Mouse (Mus musculus) megakaryocyte-erythroid progenitor cell, adult 5 weeks (primary cell): ENCODE results near the gene Ptma. TPM values are rescaled to one million over a fixed set of nuclear protein-coding genes. Genes with fewer than 3 reads are reported as not detected.

Source experiments
- polyA plus RNA-seq: library from polyadenylated mRNA; stranded (reverse); fragments of >175 nt; gene quantifications from 2 replicates; pipeline ENCODE4 v1.2.3, GENCODE M21; 2012

The Ptma gene
- polyA plus RNA-seq, result 11,220 and 12,314 TPM in 2 replicates

GRCm38 (mm10) chr1:86526116-86526788, at the start of gene Ptma:
Ptma (plus strand) TSS chr1:86526726.

Other genes starting within 250 kb of the Ptma start
- gene B3gnt7, start 223.9 kb upstream of the Ptma start, polyA plus RNA-seq, result 1.6 and 2.4 TPM in 2 replicates
- gene Ncl, start 167.3 kb upstream of the Ptma start, polyA plus RNA-seq, result 965 and 1,628 TPM in 2 replicates
- not detected in 2 replicates for gene Nmur1, start 100.5 kb upstream of the Ptma start, polyA plus RNA-seq
- not detected in 2 replicates for gene Tex44, start 100.4 kb upstream of the Ptma start, polyA plus RNA-seq
- 37.8 and 51.1 TPM in 2 replicates for gene Pde6d, start 55.9 kb downstream of the Ptma start, polyA plus RNA-seq
- gene Cops7b, start 56.2 kb downstream of the Ptma start, polyA plus RNA-seq, result 22.4 and 24.1 TPM in 2 replicates
- gene Nppc, start 143.8 kb downstream of the Ptma start, polyA plus RNA-seq, result 0.38 and 0.82 TPM in 2 replicates
- gene Dis3l2, start 177.1 kb downstream of the Ptma start, polyA plus RNA-seq, result 8.8 and 11.2 TPM in 2 replicates